Mouse (Mus musculus) 3134 (cell line): Measurements from ENCODE around the gene Thop1.

Source experiments
- DNase-seq: peaks from one replicate; pipeline ENCODE4 v3.0.0-alpha.2; 2011; ENCODE audit warnings: low spot score; ENCODE audit not compliant: insufficient read length; ENCODE audit errors: extremely low read depth

The Thop1 gene

GRCm38 (mm10) chr10:81106113-81106721, 36.4 kb downstream of the Thop1 start:
- DNase-seq = peak; percentile 80

GRCm38 (mm10) chr10:81112946-81113345, 43.1 kb downstream of the Thop1 start:
- DNase-seq = no peak

GRCm38 (mm10) chr10:81119625-81120024, 49.8 kb downstream of the Thop1 start:
- no peak for DNase-seq

GRCm38 (mm10) chr10:81120650-81121049, 50.8 kb downstream of the Thop1 start:
- no peak for DNase-seq

- DNase-seq = no peak
Measured at GRCm38 (mm10) chr10:81122889-81123288, 53.1 kb downstream of the Thop1 start.

GRCm38 (mm10) chr10:81123500-81123899, 53.7 kb downstream of the Thop1 start:
- no peak for DNase-seq
